Mouse (Mus musculus) CD8-positive naive resting alpha-beta T cell, adult 2 months (primary cell): ENCODE data around the gene Cwh43.

Source experiments
- DNase-seq, 2 experiments: peaks; one replicate each; pipeline ENCODE4 v3.0.0; 2022; ENCODE audit warnings: low read depth in 2 of 2, low spot score in 2 of 2

Cwh43 gene

GRCm38 (mm10) chr5:73405981-73406722 is at the start of gene Cwh43:
Gene Cwh43, plus strand, starts transcription at chr5:73406075.
- no peak for DNase-seq

GRCm38 (mm10) chr5:73359134-73359751 is 46.6 kb upstream of the Cwh43 start:
- no peak for DNase-seq

- DNase-seq: no peak
Observed at GRCm38 (mm10) chr5:73359752-73360141, 46.1 kb upstream of the Cwh43 start.

- DNase-seq: no peak
Observed at GRCm38 (mm10) chr5:73360240-73360639, 45.6 kb upstream of the Cwh43 start.

- no peak for DNase-seq
Observed at GRCm38 (mm10) chr5:73362338-73362737, 43.5 kb upstream of the Cwh43 start.

- no peak for DNase-seq
Observed at GRCm38 (mm10) chr5:73362791-73363190, 43.1 kb upstream of the Cwh43 start.

- DNase-seq: no peak
Observed at GRCm38 (mm10) chr5:73364107-73364864, 41.6 kb upstream of the Cwh43 start.

- no peak for DNase-seq
Observed at GRCm38 (mm10) chr5:73367906-73368305, 38.0 kb upstream of the Cwh43 start.

GRCm38 (mm10) chr5:73368845-73369447 is 36.9 kb upstream of the Cwh43 start:
- DNase-seq: no peak

GRCm38 (mm10) chr5:73369731-73370130 is 36.1 kb upstream of the Cwh43 start:
- no peak for DNase-seq

GRCm38 (mm10) chr5:73372601-73373000 is 33.3 kb upstream of the Cwh43 start:
- no peak for DNase-seq

GRCm38 (mm10) chr5:73373184-73373583 is 32.7 kb upstream of the Cwh43 start:
- DNase-seq: no peak

- DNase-seq: no peak
Observed at GRCm38 (mm10) chr5:73376041-73376440, 29.8 kb upstream of the Cwh43 start.

GRCm38 (mm10) chr5:73376491-73376890 is 29.4 kb upstream of the Cwh43 start:
- no peak for DNase-seq

- peak; percentile 46 to 63 for DNase-seq
Observed at GRCm38 (mm10) chr5:73379908-73380307, 26.0 kb upstream of the Cwh43 start.

GRCm38 (mm10) chr5:73380829-73381228 is 25.0 kb upstream of the Cwh43 start:
- DNase-seq: no peak

GRCm38 (mm10) chr5:73381510-73381909 is 24.4 kb upstream of the Cwh43 start:
- DNase-seq: no peak

- DNase-seq: no peak
Observed at GRCm38 (mm10) chr5:73381976-73382540, 23.8 kb upstream of the Cwh43 start.

GRCm38 (mm10) chr5:73382737-73383646 is 22.9 kb upstream of the Cwh43 start:
- DNase-seq: peak; percentile 48 to 69

GRCm38 (mm10) chr5:73383647-73383970 is 22.3 kb upstream of the Cwh43 start:
- no peak for DNase-seq
